Mouse (Mus musculus) limb, embryonic 11.5 days (tissue): ENCODE results near the gene Zfp946. TPM values are rescaled to one million over a fixed set of nuclear protein-coding genes. Genes with fewer than 3 reads are reported as not detected.

Experiments
- ATAC-seq: fragments of 200-750 bp; cut with Nextera tagmentation; 2 replicates; pipeline ENCODE4 v1.8.0; 2017; ENCODE audit warnings: low read depth; ENCODE audit not compliant: insufficient number of reproducible peaks, low FRiP score, low TSS enrichment
- DNase-seq: peaks from one replicate; pipeline ENCODE4 v3.0.0-alpha.2; 2015; ENCODE audit warnings: low spot score
- H3K27ac ChIP-seq: fragments of 300-500 bp; sonication (generic); replicated peaks from 2 replicates; pipeline ENCODE4 v1.5.1; 2014; ENCODE audit warnings: low read depth, mild to moderate bottlenecking, low read length
- H3K27me3 ChIP-seq: fragments of 300-500 bp; sonication (generic); 2 replicates; pipeline ENCODE4 v1.6.1; 2014; ENCODE audit warnings: mild to moderate bottlenecking, low read length, mixed read lengths; ENCODE audit not compliant: control insufficient read depth, insufficient read depth
- H3K36me3 ChIP-seq: fragments of 300-500 bp; sonication (generic); 2 replicates; pipeline ENCODE4 v1.6.1; 2014; ENCODE audit warnings: mild to moderate bottlenecking, low read length, moderate library complexity, mixed read lengths; ENCODE audit not compliant: control insufficient read depth, insufficient read depth
- H3K4me1 ChIP-seq: fragments of 300-500 bp; sonication (generic); 2 replicates; pipeline ENCODE4 v1.6.1; 2014; ENCODE audit warnings: low read length, mixed read lengths; ENCODE audit not compliant: control insufficient read depth, insufficient read depth
- H3K4me2 ChIP-seq: fragments of 300-500 bp; sonication (generic); 2 replicates; pipeline ENCODE4 v1.6.1; 2014; ENCODE audit warnings: low read depth, mild to moderate bottlenecking, moderate library complexity; ENCODE audit not compliant: severe bottlenecking
- H3K4me3 ChIP-seq: fragments of 300-500 bp; sonication (generic); 2 replicates; pipeline ENCODE4 v1.5.1; 2014; ENCODE audit warnings: low read depth, low read length
- H3K9ac ChIP-seq: fragments of 300-500 bp; sonication (generic); 2 replicates; pipeline ENCODE4 v1.6.1; 2014; ENCODE audit warnings: mild to moderate bottlenecking, low read length
- H3K9me3 ChIP-seq: fragments of 300-500 bp; sonication (generic); 2 replicates; pipeline ENCODE4 v1.6.1; 2016; ENCODE audit warnings: low read length; ENCODE audit not compliant: control insufficient read depth
- WGBS: fragments of 180-500 bp; shearing (Covaris S2); extraction: QIAGEN DNeasy Blood & Tissue Kit; methylation state at CpG from one replicate; pipeline ENCODE4 v1.1.7; 2014; 5-methylcytosine and 5-hydroxymethylcytosine counted together
- polyA plus RNA-seq: library from polyadenylated mRNA; unstranded; fragments of >200 nt; fragmentation: Nextera tagmentation; extraction: Ambion mirVana; gene quantifications from 2 replicates; pipeline ENCODE4 v1.2.1, GENCODE M21; 2014

Zfp946 gene
- polyA plus RNA-seq = 25.3 and 25.7 TPM in 2 replicates

DNA sequence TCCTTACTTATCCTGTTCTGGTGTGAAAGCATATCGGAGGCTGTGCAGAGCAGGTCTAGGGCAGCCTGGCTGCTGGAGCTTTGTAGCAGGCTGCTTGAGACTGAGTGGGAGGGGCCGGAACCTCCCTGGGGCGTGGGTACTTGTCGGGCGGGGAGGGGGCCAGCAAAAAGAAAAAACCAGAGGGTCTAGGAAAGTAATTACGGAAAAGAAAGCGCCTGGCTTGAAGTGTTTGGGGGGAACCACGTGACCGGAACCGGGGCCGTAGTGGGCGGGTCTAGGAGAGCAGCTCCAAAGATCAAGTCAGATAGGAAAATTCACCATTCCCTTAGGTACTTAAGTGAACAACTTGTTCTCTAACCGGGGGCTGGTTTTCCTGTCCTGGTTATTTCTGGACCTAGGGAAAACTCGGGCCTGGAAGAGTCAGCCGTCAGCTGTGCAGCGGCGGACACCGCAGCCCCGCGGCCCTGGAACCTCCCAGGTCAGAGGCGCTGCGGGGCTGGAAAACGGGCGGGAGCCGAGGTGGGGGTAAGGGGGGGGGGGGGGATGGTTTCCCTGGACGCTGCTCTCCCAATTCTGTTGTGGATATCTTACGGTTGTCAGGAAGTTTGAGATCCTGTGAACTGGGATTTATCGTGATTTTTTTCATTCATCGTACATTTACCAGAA is at the start of gene Zfp946:
TSS of gene Zfp946 (plus strand) at position 271 of the 666 bp plus-strand sequence.
- Histone ChIP-seq H3K4me1 (no peaks in the 10 kb centered on the region), H3K4me3 (peak within 1 kb of the TSS; percentile 55), H3K36me3 (no peaks in the 10 kb centered on the region), H3K27me3 (no peaks in the 10 kb centered on the region), H3K4me2 (peak within 1 kb of the TSS; percentile 54), H3K9me3 (no peaks in the 10 kb centered on the region), H3K27ac (peak within 1 kb of the TSS; percentile 80), H3K9ac (peak within 1 kb of the TSS; percentile 66)
- under 1% methylated on average over 29 of the region's 29 CpGs for WGBS
- ATAC-seq (peak; percentile 99), DNase-seq (peak; percentile 90)

DNA sequence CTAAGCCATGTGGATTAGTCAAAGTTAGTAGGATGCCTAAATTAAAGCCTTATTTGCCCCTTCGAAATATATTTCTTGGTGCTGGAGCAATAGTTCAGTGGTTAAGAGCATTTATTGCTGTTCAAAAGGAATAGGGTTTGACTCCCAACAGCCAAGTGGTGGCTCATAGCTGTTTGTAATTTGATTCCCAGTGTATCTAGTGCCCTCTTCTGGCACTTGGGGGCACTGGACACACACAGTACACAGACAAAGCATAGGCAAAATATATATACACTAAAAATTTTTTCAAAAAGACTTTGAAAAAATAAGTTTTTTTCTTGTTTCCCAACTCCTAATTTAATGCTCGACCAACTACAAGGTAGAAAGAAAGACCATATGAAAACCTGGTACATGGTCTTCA is 13.3 kb upstream of the Zfp946 start:
- ATAC-seq = no peak
- Histone ChIP-seq H3K27ac (no peak overlapping the region), H3K9ac (no peak overlapping the region), H3K9me3 (no peaks in the 10 kb centered on the region; the same call in 1 of the 2 replicates), H3K4me2 (no peak overlapping the region), H3K4me1 (no peaks in the 10 kb centered on the region), H3K27me3 (no peaks in the 10 kb centered on the region), H3K4me3 (no peak overlapping the region), H3K36me3 (no peaks in the 10 kb centered on the region)
- WGBS = 77% methylated on average over 2 of the region's 2 CpGs
- peak; percentile 28 for DNase-seq

DNA sequence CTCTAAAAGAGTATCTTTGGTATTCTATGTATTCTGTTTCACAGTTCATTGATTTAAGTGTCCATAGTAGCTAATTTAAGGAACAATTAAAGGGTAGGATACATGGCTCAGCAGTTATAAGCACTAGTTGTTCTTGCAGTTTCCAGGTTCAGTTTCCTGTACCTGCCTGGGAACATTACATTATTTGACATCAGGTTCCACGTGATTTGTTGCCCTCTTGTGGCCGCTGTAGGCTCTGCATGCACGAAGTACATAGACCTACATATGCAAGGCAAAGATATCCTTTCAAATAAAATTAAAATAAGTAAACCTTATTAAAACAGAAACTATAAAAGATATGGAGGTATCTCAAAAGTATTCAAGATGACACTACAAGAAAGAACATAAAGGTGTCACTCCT is 6.5 kb upstream of the Zfp946 start:
- ATAC-seq = no peak
- Histone ChIP-seq H3K27ac (no peak overlapping the region), H3K9me3 (no peaks in the 10 kb centered on the region), H3K4me1 (no peaks in the 10 kb centered on the region), H3K36me3 (no peaks in the 10 kb centered on the region), H3K4me2 (no peak overlapping the region), H3K4me3 (no peak overlapping the region), H3K27me3 (no peaks in the 10 kb centered on the region), H3K9ac (no peak overlapping the region)
- 2% methylated on average over 3 of the region's 3 CpGs for WGBS
- peak; percentile 78 for DNase-seq

DNA sequence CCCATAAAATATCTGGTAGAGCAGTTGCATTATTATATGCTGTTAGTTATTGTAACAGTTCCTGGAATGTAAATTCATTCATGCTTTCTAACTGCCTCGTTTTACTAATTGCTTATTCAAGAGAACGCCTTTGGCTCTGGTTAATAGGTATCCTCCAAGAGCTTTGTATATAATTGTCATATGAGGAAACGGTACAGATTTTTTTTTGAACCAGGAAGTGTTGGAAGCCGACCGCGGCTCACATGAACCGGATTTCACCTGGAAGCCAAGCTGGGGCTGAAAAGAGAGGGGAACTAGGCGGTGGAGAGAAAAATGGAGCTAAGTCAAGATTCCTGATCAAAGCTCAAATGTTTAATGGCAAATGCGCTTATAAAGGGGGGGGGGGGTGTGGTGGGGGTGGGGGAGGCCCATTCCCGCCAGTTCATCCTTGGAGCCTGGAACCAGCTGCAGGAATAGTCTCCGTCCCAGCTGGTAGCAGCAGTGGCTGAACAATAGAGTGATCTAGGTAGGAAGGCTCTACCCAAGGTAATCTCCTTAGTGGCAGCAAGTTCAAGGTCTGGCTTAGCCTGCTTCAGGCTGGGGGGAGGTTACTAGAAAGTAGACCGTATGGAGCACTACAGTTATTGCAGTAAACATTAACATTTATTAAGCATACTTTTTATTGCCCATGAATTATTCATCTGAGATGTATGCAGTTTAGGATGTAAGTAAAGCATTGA is 773 bp downstream of the Zfp946 start:
- Histone ChIP-seq H3K9ac (peak overlapping the region; percentile 18; the same call in 1 of the 2 replicates), H3K4me3 (peak overlapping the region; percentile 55), H3K9me3 (no peaks in the 10 kb centered on the region), H3K4me2 (peak overlapping the region; percentile 54), H3K36me3 (no peaks in the 10 kb centered on the region), H3K27me3 (no peaks in the 10 kb centered on the region), H3K4me1 (no peaks in the 10 kb centered on the region), H3K27ac (no peak overlapping the region)
- 3% methylated on average over 12 of the region's 12 CpGs for WGBS
- ATAC-seq = 0 out of 2 replicates have a peak, but pooled peaks have one; percentile 10
- DNase-seq = peak; percentile 29

DNA sequence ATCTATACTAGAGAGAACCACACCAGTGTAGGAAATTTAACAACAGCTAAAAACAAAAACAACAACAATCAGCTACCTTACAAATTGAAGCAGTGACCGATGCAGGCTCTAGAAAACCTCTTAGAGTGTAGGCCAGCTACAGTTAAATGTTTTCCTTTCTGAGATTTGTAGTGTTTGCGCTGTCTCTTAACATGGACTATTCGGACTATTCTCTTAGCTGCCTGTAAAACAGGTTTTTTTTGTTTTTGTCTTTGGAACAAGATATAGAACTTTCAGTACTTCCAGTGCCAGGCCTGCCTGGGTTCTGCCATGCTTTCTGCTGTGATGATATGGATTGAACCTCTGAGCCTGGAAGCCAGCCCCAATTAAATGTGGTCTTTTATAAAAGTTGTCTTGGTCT is 23.7 kb downstream of the Zfp946 start:
- Histone ChIP-seq H3K4me3 (no peak overlapping the region), H3K27ac (no peak overlapping the region), H3K9ac (no peak overlapping the region), H3K4me1 (no peaks in the 10 kb centered on the region), H3K9me3 (peaks cover under 1% of the 10 kb centered on the region; the same call in 1 of the 2 replicates), H3K36me3 (no peaks in the 10 kb centered on the region), H3K27me3 (no peaks in the 10 kb centered on the region), H3K4me2 (no peak overlapping the region)
- ATAC-seq = no peak
- 97% methylated on average over 3 of the region's 3 CpGs for WGBS
- no peak for DNase-seq

DNA sequence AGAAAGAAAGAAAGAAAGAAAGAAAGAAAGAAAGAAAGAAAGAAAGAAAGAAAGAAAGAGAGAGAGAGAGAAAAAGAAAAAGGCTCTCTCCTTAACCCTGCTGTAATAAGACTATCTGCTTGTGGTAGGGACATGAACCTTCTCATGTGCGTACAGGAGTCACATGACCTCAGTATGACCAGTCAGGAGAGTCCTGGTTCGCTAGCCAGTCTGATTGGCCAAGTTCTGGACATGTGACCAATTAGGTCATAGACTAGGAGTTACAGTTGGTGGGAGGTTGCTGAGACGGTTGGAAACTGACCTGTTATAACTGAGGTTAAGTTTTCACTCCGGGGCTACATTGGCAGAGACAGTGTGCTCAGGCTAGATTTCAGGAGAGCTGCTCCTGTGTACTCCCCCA is 73.1 kb downstream of the Zfp946 start:
- Histone ChIP-seq H3K9ac (no peak overlapping the region), H3K4me2 (no peak overlapping the region), H3K9me3 (no peaks in the 10 kb centered on the region), H3K27ac (no peak overlapping the region), H3K4me1 (no peaks in the 10 kb centered on the region), H3K27me3 (no peaks in the 10 kb centered on the region), H3K4me3 (no peak overlapping the region), H3K36me3 (no peaks in the 10 kb centered on the region)
- no peak for ATAC-seq
- WGBS = 79% methylated on average over 4 of the region's 4 CpGs
- DNase-seq = no peak

Other genes with a start within 250 kb of the Zfp946 start
- gene Zfp994, start 198.6 kb upstream of the Zfp946 start, polyA plus RNA-seq = 1.9 and 2.4 TPM in 2 replicates
- 12.2 and 13.1 TPM in 2 replicates for gene CT030661.1, start 109.4 kb upstream of the Zfp946 start, polyA plus RNA-seq
- gene Zfp944, start 62.8 kb upstream of the Zfp946 start, polyA plus RNA-seq = 17.9 and 18.0 TPM in 2 replicates
- gene Zfp758, start 62.8 kb upstream of the Zfp946 start, polyA plus RNA-seq = 8.5 and 9.0 TPM in 2 replicates
- not detected in 2 replicates for gene Vmn2r111, start 149.3 kb downstream of the Zfp946 start, polyA plus RNA-seq
- gene Vmn2r112, start 176.7 kb downstream of the Zfp946 start, polyA plus RNA-seq = not detected in 2 replicates